Comparison of ENCODE assay signal across 8 mouse cellular contexts in genomic region chr9:44882981-44883569, GRCm38 (mm10). TPM values are rescaled to one million over a fixed set of nuclear protein-coding genes. Genes with fewer than 3 reads are reported as not detected.
DNase-seq lines count a peak whose midpoint lies in the region; ATAC-seq and TF ChIP-seq lines count a peak whose summit lies in the region.

No protein-coding gene starts in this region.

- H3K4me2 ChIP-seq in forebrain, embryonic 14.5 days (ENCODE audit: low read length): peak overlapping the region; percentile 95
- peak overlapping the region; percentile 98 for H3K4me2 ChIP-seq in stomach, embryonic 15.5 days

- 0 out of 2 replicates have a peak, but pooled peaks cover 3% of the 10 kb centered on the region for H3K36me3 ChIP-seq in forebrain, embryonic 14.5 days (ENCODE audit: control insufficient read depth, insufficient read depth, low read length)
- no peaks in the 10 kb centered on the region for H3K36me3 ChIP-seq in stomach, embryonic 15.5 days

- H3K27me3 ChIP-seq in forebrain, embryonic 14.5 days (replicated peaks; ENCODE audit: control insufficient read depth, insufficient read depth, low read length): no peaks in the 10 kb centered on the region
- no peaks in the 10 kb centered on the region for H3K27me3 ChIP-seq in stomach, embryonic 15.5 days (replicated peaks)

- no peaks in the 10 kb centered on the region for H3K9me3 ChIP-seq in forebrain, embryonic 14.5 days (replicated peaks; ENCODE audit: control insufficient read depth, low read length)
- H3K9me3 ChIP-seq in stomach, embryonic 15.5 days: no peaks in the 10 kb centered on the region

- peaks cover 8% of the 10 kb centered on the region for H3K4me1 ChIP-seq in lung, adult 2 months (ENCODE audit: control insufficient read depth, insufficient read depth, low read length)
- H3K4me1 ChIP-seq in bone marrow macrophage, adult 2 months (ENCODE audit: control insufficient read depth, insufficient read depth, low read length): peaks cover 14% of the 10 kb centered on the region
- H3K4me1 ChIP-seq in forebrain, embryonic 14.5 days (ENCODE audit: control insufficient read depth, insufficient read depth, low read length): peaks cover 10% of the 10 kb centered on the region
- H3K4me1 ChIP-seq in stomach, embryonic 15.5 days: peaks cover 18% of the 10 kb centered on the region

- H3K9ac ChIP-seq in forebrain, embryonic 14.5 days (ENCODE audit: low read length): peak overlapping the region; percentile 99
- 0 out of 2 replicates have a peak overlapping the region, but pooled peaks have one; percentile 52 for H3K9ac ChIP-seq in stomach, embryonic 15.5 days

- peak overlapping the region; percentile 19 for H3K4me3 ChIP-seq in lung, adult 2 months (replicated peaks; ENCODE audit: extremely low read depth, low read depth, low read length)
- H3K4me3 ChIP-seq in bone marrow macrophage, adult 2 months (ENCODE audit: insufficient read depth, low read length): peak overlapping the region; percentile 76
- peak overlapping the region; percentile 98 for H3K4me3 ChIP-seq in forebrain, embryonic 14.5 days (ENCODE audit: low read depth, low read length)
- H3K4me3 ChIP-seq in stomach, embryonic 15.5 days (replicated peaks): peak overlapping the region; percentile 99

- ATAC-seq in forebrain, embryonic 14.5 days: peak; percentile 14
- 0 out of 2 replicates have a peak, but pooled peaks have one; percentile 7 for ATAC-seq in megakaryocyte-erythroid progenitor cell, adult 5-6 weeks (replicated peaks; ENCODE audit: low FRiP score, low TSS enrichment, poor library complexity, severe bottlenecking)
- no peak for ATAC-seq in stomach, embryonic 15.5 days (ENCODE audit: insufficient read depth, low FRiP score, low read depth)

- WGBS in lung, adult 2 months: under 1% methylated on average over 21 of the region's 21 CpGs
- WGBS in forebrain, embryonic 14.5 days: under 1% methylated on average over 21 of the region's 21 CpGs
- WGBS in stomach, embryonic 15.5 days: under 1% methylated on average over 21 of the region's 21 CpGs

- TF ChIP-seq CTCF in lung, adult 2 months (IDR thresholded peaks at IDR 0.05; ENCODE audit: insufficient read depth, low read length): no peak
- no peak for TF ChIP-seq CTCF in bone marrow macrophage, adult 2 months (IDR thresholded peaks at IDR 0.05; ENCODE audit: low read depth, low read length)

- DNase-seq in lung, adult 2 months: no peak
- DNase-seq in lung, postnatal 36 days: no peak
- DNase-seq in forebrain, embryonic 14.5 days (ENCODE audit: low spot score): peak; percentile 79
- peak; percentile 49 for DNase-seq in layer of hippocampus, adult 9-10 months (ENCODE audit: low spot score)
- no peak for DNase-seq in gastrocnemius, postnatal 25 days

- H3K27ac ChIP-seq in bone marrow macrophage, adult 2 months (ENCODE audit: insufficient read depth, low read depth, low read length): no peak overlapping the region
- H3K27ac ChIP-seq in forebrain, embryonic 14.5 days (ENCODE audit: low read depth, low read length): peak overlapping the region; percentile 99
- peak overlapping the region; percentile 99; the same call in 1 of the 2 replicates for H3K27ac ChIP-seq in stomach, embryonic 15.5 days

- TF ChIP-seq POLR2A in lung, adult 2 months (IDR thresholded peaks at IDR 0.05; ENCODE audit: borderline replicate concordance, extremely low read depth, low read depth, low read length): no peak
- no peak for TF ChIP-seq POLR2A in bone marrow macrophage, adult 2 months (IDR thresholded peaks at IDR 0.05; ENCODE audit: borderline replicate concordance, low read depth, low read length)

RNA-seq across cellular contexts. Expression of gene Kmt2a, which starts 2.0 kb away (rescaled TPM):
- polyA plus RNA-seq in lung, adult 2 months (2012; rRNA removed): 18.8 and 22.6 TPM in 2 replicates
- 31.6 and 32.2 TPM in 2 replicates for polyA plus RNA-seq in bone marrow macrophage, adult 2 months (2012; ENCODE audit: insufficient read depth, insufficient read length, missing spikeins)
- polyA plus RNA-seq in forebrain, embryonic 14.5 days (2014; fragmentation: Nextera tagmentation; extraction: Ambion mirVana): 9.6 and 16.0 TPM in 2 replicates
- 97.4 and 110 TPM in 2 replicates for total RNA-seq in megakaryocyte-erythroid progenitor cell, adult 5-6 weeks (2014; fragmentation: Nextera tagmentation)
- total RNA-seq in megakaryocyte-erythroid progenitor cell, adult 5-6 weeks (2017): 14.0 and 23.6 TPM in 2 replicates
- 14.1 and 14.2 TPM in 2 replicates for polyA plus RNA-seq in stomach, embryonic 15.5 days (2015; fragmentation: Nextera tagmentation; extraction: Ambion mirVana)
- total RNA-seq in gastrocnemius, postnatal 25 days (2021): 10 to 100 TPM; 10.0 to 15.3 TPM

RNA-seq across cellular contexts. Expression of gene Atp5l, which starts 37.5 kb away (rescaled TPM):
- polyA plus RNA-seq in lung, adult 2 months (2012; rRNA removed): 105 and 150 TPM in 2 replicates
- 311 and 441 TPM in 2 replicates for polyA plus RNA-seq in bone marrow macrophage, adult 2 months (2012; ENCODE audit: insufficient read depth, insufficient read length, missing spikeins)
- 680 and 882 TPM in 2 replicates for polyA plus RNA-seq in forebrain, embryonic 14.5 days (2014; fragmentation: Nextera tagmentation; extraction: Ambion mirVana)
- 751 and 827 TPM in 2 replicates for total RNA-seq in megakaryocyte-erythroid progenitor cell, adult 5-6 weeks (2014; fragmentation: Nextera tagmentation)
- 149 and 255 TPM in 2 replicates for total RNA-seq in megakaryocyte-erythroid progenitor cell, adult 5-6 weeks (2017)
- polyA plus RNA-seq in stomach, embryonic 15.5 days (2015; fragmentation: Nextera tagmentation; extraction: Ambion mirVana): 757 and 776 TPM in 2 replicates
- 100 to 1,000 TPM; 769 to 791 TPM for total RNA-seq in gastrocnemius, postnatal 25 days (2021)

Comparison
In these comparisons a context has a peak if more than half of its experiments do, and no peak if none do; other contexts are left out.
1. DNase-seq: peak in forebrain, embryonic 14.5 days (single experiment) and layer of hippocampus, adult 9-10 months (single experiment); none in lung, adult 2 months (single experiment), lung, postnatal 36 days (single experiment) and gastrocnemius, postnatal 25 days (single experiment).
2. H3K4me3 ChIP-seq: peak in every context shown above with its lines; median percentile 99 in stomach, embryonic 15.5 days; 98 in forebrain, embryonic 14.5 days; 76 in bone marrow macrophage, adult 2 months; 19 in lung, adult 2 months.